Comparison of ENCODE assay signal across 8 mouse cellular contexts in genomic region chr14:47418666-47418991, GRCm38 (mm10). TPM values are rescaled to one million over a fixed set of nuclear protein-coding genes. Genes with fewer than 3 reads are reported as not detected.
DNase-seq lines count a peak whose midpoint lies in the region; ATAC-seq and TF ChIP-seq lines count a peak whose summit lies in the region.

No protein-coding gene starts in this region.

- H3K4me1 ChIP-seq in lung, embryonic 15.5 days, result peaks cover 17% of the 10 kb centered on the region
- no peaks in the 10 kb centered on the region for H3K4me1 ChIP-seq in intestine, postnatal 0 days (replicated peaks; ENCODE audit: control insufficient read depth, insufficient read depth, low read length)
- peaks cover 12% of the 10 kb centered on the region for H3K4me1 ChIP-seq in neural tube, embryonic 15.5 days

- H3K36me3 ChIP-seq in lung, embryonic 15.5 days, result peaks cover 25% of the 10 kb centered on the region
- peaks cover 19% of the 10 kb centered on the region; the same call in 1 of the 2 replicates for H3K36me3 ChIP-seq in intestine, postnatal 0 days (ENCODE audit: control insufficient read depth, insufficient read depth)
- H3K36me3 ChIP-seq in neural tube, embryonic 15.5 days, result no peaks in the 10 kb centered on the region

- H3K9me3 ChIP-seq in lung, embryonic 15.5 days, result no peaks in the 10 kb centered on the region
- no peaks in the 10 kb centered on the region for H3K9me3 ChIP-seq in intestine, postnatal 0 days (ENCODE audit: control insufficient read depth)
- H3K9me3 ChIP-seq in neural tube, embryonic 15.5 days (replicated peaks), result no peaks in the 10 kb centered on the region

- peak overlapping the region; percentile 44 for H3K9ac ChIP-seq in lung, embryonic 15.5 days
- no peak overlapping the region for H3K9ac ChIP-seq in intestine, postnatal 0 days (ENCODE audit: low read depth, low read length)
- H3K9ac ChIP-seq in neural tube, embryonic 15.5 days (replicated peaks), result peak overlapping the region; percentile 48; the same call in 1 of the 2 replicates

- H3K27ac ChIP-seq in lung, embryonic 15.5 days, result peak overlapping the region; percentile 47
- no peak overlapping the region for H3K27ac ChIP-seq in intestine, postnatal 0 days (ENCODE audit: low read depth, low read length)
- no peak overlapping the region for H3K27ac ChIP-seq in neural tube, embryonic 15.5 days (replicated peaks)

- peak overlapping the region; percentile 72 for H3K4me3 ChIP-seq in lung, embryonic 15.5 days
- H3K4me3 ChIP-seq in intestine, postnatal 0 days (ENCODE audit: low read depth, low read length), result peak overlapping the region; percentile 53
- peak overlapping the region; percentile 53 for H3K4me3 ChIP-seq in neural tube, embryonic 15.5 days (replicated peaks)

- ATAC-seq in lung, embryonic 15.5 days (ENCODE audit: borderline replicate concordance, extremely low read depth, low FRiP score, low TSS enrichment), result no peak
- peak; percentile 10; the same call in 1 of the 2 replicates for ATAC-seq in erythroblast, adult 5-6 weeks (replicated peaks; ENCODE audit: low FRiP score, poor library complexity, severe bottlenecking)
- no peak for ATAC-seq in intestine, postnatal 0 days
- no peak for ATAC-seq in neural tube, embryonic 15.5 days (ENCODE audit: low FRiP score)

- 23% methylated on average over 5 of the region's 5 CpGs for WGBS in lung, embryonic 15.5 days
- 27% methylated on average over 5 of the region's 5 CpGs for WGBS in intestine, postnatal 0 days
- 53% methylated on average over 5 of the region's 5 CpGs for WGBS in neural tube, embryonic 15.5 days

- H3K4me2 ChIP-seq in lung, embryonic 15.5 days, result peak overlapping the region; percentile 70
- H3K4me2 ChIP-seq in intestine, postnatal 0 days (replicated peaks; ENCODE audit: low read depth), result peak overlapping the region; percentile 66
- peak overlapping the region; percentile 77 for H3K4me2 ChIP-seq in neural tube, embryonic 15.5 days

- TF ChIP-seq CTCF in intestine, postnatal 0 days (IDR thresholded peaks at IDR 0.05; ENCODE audit: low read depth), result no peak

- DNase-seq in lung, adult 18-20 months, result no peak
- DNase-seq in urinary bladder, postnatal 10 days (ENCODE audit: low spot score), result no peak
- no peak for DNase-seq in gastrocnemius, postnatal 36 days
- DNase-seq in thymus, postnatal 36 days, result no peak

- intact Hi-C loops in gastrocnemius, postnatal 36 days (cut with DNase I), result no loop called here

- no peaks in the 10 kb centered on the region for H3K27me3 ChIP-seq in lung, embryonic 15.5 days
- no peaks in the 10 kb centered on the region for H3K27me3 ChIP-seq in intestine, postnatal 0 days (replicated peaks; ENCODE audit: control insufficient read depth, insufficient read depth, low read length)
- H3K27me3 ChIP-seq in neural tube, embryonic 15.5 days (replicated peaks), result no peaks in the 10 kb centered on the region

RNA-seq across cellular contexts. Expression of gene Dlgap5, which starts 0.4 kb away (rescaled TPM):
- 50.8 and 52.8 TPM in 2 replicates for polyA plus RNA-seq in lung, embryonic 15.5 days (2015; fragmentation: Nextera tagmentation; extraction: Ambion mirVana)
- total RNA-seq in erythroblast, adult 5-6 weeks (2015; ENCODE audit: low replicate concordance), result 42.8 and 49.2 TPM in 2 replicates
- 64.0 and 79.3 TPM in 2 replicates for total RNA-seq in erythroblast, adult 5-6 weeks (2017; ENCODE audit: low replicate concordance)
- polyA plus RNA-seq in intestine, postnatal 0 days (2015; fragmentation: Nextera tagmentation; extraction: Ambion mirVana), result 5.1 and 6.3 TPM in 2 replicates
- polyA plus RNA-seq in neural tube, embryonic 15.5 days (2015; fragmentation: Nextera tagmentation; extraction: Ambion mirVana), result 4.4 and 15.3 TPM in 2 replicates
- total RNA-seq in gastrocnemius, postnatal 36 days (2021), result under 1 TPM; 0.49 to 0.56 TPM

RNA-seq across cellular contexts. Expression of gene Fbxo34, which starts 31.6 kb away (rescaled TPM):
- polyA plus RNA-seq in lung, embryonic 15.5 days (2015; fragmentation: Nextera tagmentation; extraction: Ambion mirVana), result 20.9 and 21.8 TPM in 2 replicates
- total RNA-seq in erythroblast, adult 5-6 weeks (2015; ENCODE audit: low replicate concordance), result 153 and 163 TPM in 2 replicates
- 302 and 381 TPM in 2 replicates for total RNA-seq in erythroblast, adult 5-6 weeks (2017; ENCODE audit: low replicate concordance)
- polyA plus RNA-seq in intestine, postnatal 0 days (2015; fragmentation: Nextera tagmentation; extraction: Ambion mirVana), result 19.7 and 22.0 TPM in 2 replicates
- 30.9 and 32.3 TPM in 2 replicates for polyA plus RNA-seq in neural tube, embryonic 15.5 days (2015; fragmentation: Nextera tagmentation; extraction: Ambion mirVana)
- 10 to 100 TPM in 1 of 2 experiments, 1 to 10 TPM in 1; 9.1 to 11.0 TPM for total RNA-seq in gastrocnemius, postnatal 36 days (2021)

RNA-seq across cellular contexts. Expression of gene Lgals3, which starts 51.1 kb away (rescaled TPM):
- polyA plus RNA-seq in lung, embryonic 15.5 days (2015; fragmentation: Nextera tagmentation; extraction: Ambion mirVana), result 26.8 and 36.0 TPM in 2 replicates
- 100 and 159 TPM in 2 replicates for total RNA-seq in erythroblast, adult 5-6 weeks (2015; ENCODE audit: low replicate concordance)
- 45.4 and 53.7 TPM in 2 replicates for total RNA-seq in erythroblast, adult 5-6 weeks (2017; ENCODE audit: low replicate concordance)
- 207 and 273 TPM in 2 replicates for polyA plus RNA-seq in intestine, postnatal 0 days (2015; fragmentation: Nextera tagmentation; extraction: Ambion mirVana)
- 5.0 and 9.7 TPM in 2 replicates for polyA plus RNA-seq in neural tube, embryonic 15.5 days (2015; fragmentation: Nextera tagmentation; extraction: Ambion mirVana)
- 1 to 10 TPM; 2.8 to 5.8 TPM for total RNA-seq in gastrocnemius, postnatal 36 days (2021)
